Mouse (Mus musculus) stomach, embryonic 14.5 days (tissue): ENCODE results near the gene Luc7l3. TPM values are rescaled to one million over a fixed set of nuclear protein-coding genes. Genes with fewer than 3 reads are reported as not detected.
A peak's percentile ranks its signal among the peaks of the same experiment; 100 is the strongest.

Source experiments
- ATAC-seq: fragments of 200-750 bp; cut with Nextera tagmentation; 2 replicates; pipeline ENCODE4 v1.8.0; 2017; ENCODE audit warnings: low read depth, moderate TSS enrichment; ENCODE audit not compliant: insufficient number of reproducible peaks, insufficient read depth, low FRiP score
- H3K27ac ChIP-seq: fragments of 300-500 bp; sonication (generic); 2 replicates; pipeline ENCODE4 v1.5.1; 2014; ENCODE audit warnings: mild to moderate bottlenecking, low read length, moderate library complexity, mixed read lengths
- H3K27me3 ChIP-seq: fragments of 300-500 bp; sonication (generic); 2 replicates; pipeline ENCODE4 v1.6.1; 2014; ENCODE audit warnings: low read length, control low read depth, mixed read lengths; ENCODE audit not compliant: control insufficient read depth, insufficient read depth
- H3K36me3 ChIP-seq: fragments of 300-500 bp; sonication (generic); 2 replicates; pipeline ENCODE4 v1.6.1; 2014; ENCODE audit warnings: mild to moderate bottlenecking, control low read depth, low read length, moderate library complexity, mixed read lengths; ENCODE audit not compliant: control insufficient read depth, insufficient read depth
- H3K4me1 ChIP-seq: fragments of 300-500 bp; sonication (generic); 2 replicates; pipeline ENCODE4 v1.6.1; 2014; ENCODE audit warnings: low read length, control low read depth, mixed read lengths; ENCODE audit not compliant: control insufficient read depth, insufficient read depth
- H3K4me2 ChIP-seq: fragments of 300-500 bp; sonication (generic); replicated peaks from 2 replicates; pipeline ENCODE4 v1.6.1; 2014; ENCODE audit warnings: low read depth, low read length, control low read depth
- H3K4me3 ChIP-seq: fragments of 300-500 bp; sonication (generic); 2 replicates; pipeline ENCODE4 v1.5.1; 2014; ENCODE audit warnings: low read depth, low read length, control low read depth
- H3K9ac ChIP-seq: fragments of 300-500 bp; sonication (generic); replicated peaks from 2 replicates; pipeline ENCODE4 v1.6.1; 2014; ENCODE audit warnings: low read depth, mild to moderate bottlenecking, control low read depth, low read length, moderate library complexity, mixed read lengths
- H3K9me3 ChIP-seq: fragments of 300-500 bp; sonication (generic); 2 replicates; pipeline ENCODE4 v1.6.1; 2016; ENCODE audit warnings: low read depth, low read length, control low read depth; ENCODE audit not compliant: control insufficient read depth
- WGBS: fragments of 180-500 bp; shearing (Covaris S2); extraction: QIAGEN DNeasy Blood & Tissue Kit; methylation state at CpG from one replicate; pipeline ENCODE4 v1.1.7; 2014; 5-methylcytosine and 5-hydroxymethylcytosine counted together
- polyA plus RNA-seq: library from polyadenylated mRNA; unstranded; fragments of >200 nt; fragmentation: Nextera tagmentation; extraction: Ambion mirVana; gene quantifications from 2 replicates; pipeline ENCODE4 v1.2.1, GENCODE M21; 2014

The Luc7l3 gene
- polyA plus RNA-seq, 1 experiment from 2014 or later = 116 TPM

DNA sequence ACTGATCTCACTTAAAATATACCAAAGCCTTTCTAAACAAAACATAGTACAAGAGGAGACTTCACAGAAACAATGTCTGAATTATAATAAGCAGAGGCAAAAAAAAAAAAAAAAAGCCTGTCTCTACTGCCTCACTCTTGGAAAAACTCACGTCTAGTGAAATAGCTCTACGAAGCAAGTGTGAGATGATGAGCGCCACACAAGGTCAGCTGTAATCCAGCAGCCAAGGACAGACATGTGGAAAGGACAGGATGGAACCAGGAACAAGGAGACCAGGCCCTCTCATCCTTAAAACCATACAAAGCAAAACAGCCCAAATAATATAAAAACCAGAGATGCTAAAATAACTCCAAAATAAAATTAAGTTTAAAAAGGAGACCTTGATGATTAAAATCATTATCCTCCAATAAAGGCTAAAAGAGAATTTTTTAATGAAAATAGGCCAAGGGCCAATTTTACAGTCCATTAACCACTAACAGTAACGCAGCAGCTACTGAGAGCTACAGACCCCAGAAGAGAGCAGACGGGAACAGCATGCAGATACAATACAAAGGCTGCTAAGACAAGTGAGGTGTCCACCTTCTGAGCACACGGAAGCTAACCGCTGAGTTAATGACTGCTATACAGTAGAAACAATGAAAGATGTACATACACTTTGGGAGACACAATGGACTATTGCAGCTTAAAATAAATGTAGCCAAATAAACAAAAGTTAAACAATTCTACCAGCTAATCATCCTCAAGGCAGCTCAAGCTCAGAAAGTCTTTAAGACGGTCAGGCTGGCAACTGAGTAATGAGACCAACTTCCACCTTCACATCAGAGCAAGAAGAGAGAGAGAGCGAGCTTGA, 26.6 kb downstream of the Luc7l3 start:
- H3K4me3 ChIP-seq = no peak overlapping the region
- H3K36me3 ChIP-seq = peaks cover 92% of the 10 kb centered on the region
- no peaks in the 10 kb centered on the region for H3K27me3 ChIP-seq
- ATAC-seq = no peak
- H3K4me2 ChIP-seq = no peak overlapping the region
- no peak overlapping the region for H3K27ac ChIP-seq
- H3K9ac ChIP-seq = no peak overlapping the region
- no peaks in the 10 kb centered on the region for H3K9me3 ChIP-seq
- WGBS = 84% methylated on average over 9 of the region's 9 CpGs
- H3K4me1 ChIP-seq = no peaks in the 10 kb centered on the region

DNA sequence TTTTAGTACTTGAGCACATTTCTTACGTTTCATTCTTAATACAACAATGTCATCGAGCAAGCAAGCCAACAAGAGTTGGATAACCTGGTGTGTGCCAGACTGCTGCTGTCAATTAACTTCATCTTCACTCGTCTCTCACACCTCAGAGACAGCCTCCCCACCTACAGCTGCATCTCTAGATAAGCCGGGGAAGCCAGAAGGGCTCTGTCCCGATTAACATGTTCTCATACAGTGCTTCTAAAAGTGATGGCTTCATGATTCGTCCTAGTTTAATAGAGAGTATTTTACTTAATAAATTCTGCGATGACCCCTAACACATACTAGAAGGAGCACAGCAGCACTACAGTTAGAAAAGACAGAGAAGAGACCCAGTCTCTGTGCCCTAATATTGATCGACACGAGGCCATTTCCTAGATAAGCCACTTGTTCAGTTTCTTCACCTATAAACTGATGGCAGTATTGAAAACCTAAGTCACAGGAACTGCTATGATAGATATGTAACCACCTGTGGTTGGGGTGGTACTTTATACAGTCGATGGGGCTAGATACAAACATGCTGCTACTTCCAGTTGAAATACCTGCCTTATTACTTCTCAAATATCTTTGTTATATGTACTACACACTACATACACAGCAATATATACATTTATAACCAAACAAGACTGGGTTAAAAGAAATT, 31.6 kb downstream of the Luc7l3 start:
- H3K9ac ChIP-seq = no peak overlapping the region
- H3K4me1 ChIP-seq = no peaks in the 10 kb centered on the region
- ATAC-seq = no peak
- no peaks in the 10 kb centered on the region for H3K27me3 ChIP-seq
- WGBS = 91% methylated on average over 10 of the region's 10 CpGs
- no peak overlapping the region for H3K4me3 ChIP-seq
- peaks cover 86% of the 10 kb centered on the region for H3K36me3 ChIP-seq
- no peak overlapping the region for H3K4me2 ChIP-seq
- no peak overlapping the region for H3K27ac ChIP-seq
- no peaks in the 10 kb centered on the region for H3K9me3 ChIP-seq

DNA sequence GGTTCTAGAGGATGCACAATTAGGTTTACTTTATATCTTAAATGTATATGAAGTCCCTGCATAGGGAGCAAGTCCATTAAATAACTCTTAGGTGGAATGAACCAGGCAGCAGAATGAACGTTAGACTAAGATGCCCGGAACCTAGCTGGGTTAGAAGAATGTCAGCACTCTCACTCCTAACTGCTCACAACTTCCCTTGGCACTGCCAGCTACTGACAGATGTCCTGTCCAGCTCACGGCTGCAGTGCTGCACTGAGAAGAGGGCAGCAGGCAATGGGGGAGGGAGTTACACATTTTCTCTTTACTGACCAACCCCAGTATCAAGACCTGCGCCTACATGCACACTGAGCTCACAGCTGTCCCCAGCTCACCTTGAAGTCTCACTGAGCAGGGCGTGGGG, 34.7 kb downstream of the Luc7l3 start:
- Histone ChIP-seq H3K4me3 (no peak overlapping the region), H3K9me3 (no peaks in the 10 kb centered on the region), H3K9ac (no peak overlapping the region), H3K4me2 (no peak overlapping the region), H3K27ac (no peak overlapping the region), H3K36me3 (peaks cover 67% of the 10 kb centered on the region), H3K4me1 (no peaks in the 10 kb centered on the region), H3K27me3 (no peaks in the 10 kb centered on the region)
- 88% methylated on average over 5 of the region's 5 CpGs for WGBS
- ATAC-seq = no peak

DNA sequence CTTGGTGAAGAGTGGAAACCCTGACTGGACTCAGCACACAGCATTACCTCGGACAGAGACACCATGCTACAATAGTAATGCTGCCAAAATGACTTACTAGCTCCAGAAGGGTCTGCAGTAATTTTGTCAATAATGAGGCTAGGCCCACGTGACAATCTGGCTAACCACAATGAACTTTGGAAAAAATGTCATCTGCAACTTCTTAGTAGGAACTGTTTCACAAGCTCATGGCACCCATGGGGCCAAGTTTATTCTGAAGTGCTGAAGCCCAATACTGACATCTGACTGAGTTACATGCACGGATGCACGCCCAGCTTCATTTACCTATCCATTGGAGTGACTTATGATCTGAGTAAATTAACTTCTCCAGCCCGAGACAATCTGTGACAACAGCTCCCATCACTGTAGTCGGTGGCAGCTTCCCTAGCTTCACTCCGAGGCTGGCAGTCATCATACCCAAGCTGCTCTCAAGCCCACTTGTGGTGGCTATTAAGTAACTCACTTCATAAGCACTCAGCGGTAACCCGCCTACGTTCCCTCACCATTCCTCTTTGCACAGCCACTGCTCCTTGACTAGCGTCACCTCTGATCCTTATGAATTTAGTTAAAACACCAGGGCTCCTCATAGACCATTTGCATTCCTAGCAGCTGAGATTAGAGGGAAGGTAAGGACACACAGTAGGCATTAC, 35.8 kb downstream of the Luc7l3 start:
- H3K9ac ChIP-seq = no peak overlapping the region
- no peak overlapping the region for H3K4me2 ChIP-seq
- H3K27me3 ChIP-seq = no peaks in the 10 kb centered on the region
- WGBS = 90% methylated on average over 11 of the region's 11 CpGs
- ATAC-seq = no peak
- H3K27ac ChIP-seq = no peak overlapping the region
- peaks cover 58% of the 10 kb centered on the region for H3K36me3 ChIP-seq
- no peak overlapping the region for H3K4me3 ChIP-seq
- no peaks in the 10 kb centered on the region for H3K4me1 ChIP-seq
- no peaks in the 10 kb centered on the region for H3K9me3 ChIP-seq

DNA sequence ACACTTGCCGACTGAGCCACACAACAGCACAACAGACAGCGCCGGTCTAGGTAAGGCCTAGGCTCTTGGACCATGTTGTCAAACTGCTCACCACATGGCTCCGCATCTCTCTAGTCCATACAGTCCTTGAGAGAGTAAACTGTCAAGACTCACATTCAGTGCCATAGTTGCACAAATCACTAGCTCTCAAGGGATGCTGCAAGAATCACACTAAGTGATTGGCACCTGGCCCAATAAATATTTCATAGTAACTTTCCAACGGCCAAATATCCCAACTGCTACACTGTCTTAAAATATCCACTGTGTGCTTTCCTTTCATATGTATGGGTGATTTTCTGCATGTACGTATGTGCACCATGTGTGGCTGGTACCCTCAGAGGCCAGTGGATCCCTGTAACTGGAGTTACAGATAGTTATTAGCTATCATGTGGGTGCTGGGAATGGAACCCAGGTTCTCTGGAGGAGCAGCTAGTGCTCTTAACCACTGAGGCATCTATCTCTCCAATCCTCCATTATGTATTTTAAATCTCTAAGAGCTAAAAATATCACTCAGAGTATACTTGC, 38.2 kb downstream of the Luc7l3 start:
- H3K4me2 ChIP-seq = no peak overlapping the region
- no peak overlapping the region for H3K4me3 ChIP-seq
- no peaks in the 10 kb centered on the region for H3K9me3 ChIP-seq
- no peak for ATAC-seq
- H3K27me3 ChIP-seq = no peaks in the 10 kb centered on the region
- 90% methylated on average over 6 of the region's 6 CpGs for WGBS
- no peak overlapping the region for H3K9ac ChIP-seq
- no peak overlapping the region for H3K27ac ChIP-seq
- H3K36me3 ChIP-seq = peaks cover 36% of the 10 kb centered on the region
- H3K4me1 ChIP-seq = no peaks in the 10 kb centered on the region

DNA sequence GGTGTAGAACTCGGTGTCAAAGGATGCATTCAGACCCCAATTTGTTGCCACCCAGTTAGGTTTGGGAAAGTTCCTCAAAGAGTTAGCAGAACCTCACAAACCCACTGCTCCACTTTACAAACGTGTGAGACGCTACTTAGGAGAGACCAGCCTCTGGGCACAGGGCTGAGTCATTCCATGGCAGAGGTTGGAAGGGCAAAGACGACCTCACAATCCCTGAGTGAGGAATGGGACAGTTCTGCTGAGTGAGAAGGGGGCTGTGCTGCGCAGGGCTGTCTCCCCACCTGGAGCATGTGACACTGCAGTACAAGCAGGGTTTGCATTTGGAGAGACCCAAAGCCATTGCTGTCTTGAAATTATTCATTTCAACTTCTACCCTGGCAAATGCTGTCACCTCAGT, 39.5 kb downstream of the Luc7l3 start:
- Histone ChIP-seq H3K27ac (no peak overlapping the region), H3K4me1 (no peaks in the 10 kb centered on the region), H3K4me3 (no peak overlapping the region), H3K9ac (no peak overlapping the region), H3K27me3 (no peaks in the 10 kb centered on the region), H3K9me3 (no peaks in the 10 kb centered on the region), H3K36me3 (peaks cover 25% of the 10 kb centered on the region), H3K4me2 (no peak overlapping the region)
- WGBS = 58% methylated on average over 5 of the region's 5 CpGs
- ATAC-seq = no peak

DNA sequence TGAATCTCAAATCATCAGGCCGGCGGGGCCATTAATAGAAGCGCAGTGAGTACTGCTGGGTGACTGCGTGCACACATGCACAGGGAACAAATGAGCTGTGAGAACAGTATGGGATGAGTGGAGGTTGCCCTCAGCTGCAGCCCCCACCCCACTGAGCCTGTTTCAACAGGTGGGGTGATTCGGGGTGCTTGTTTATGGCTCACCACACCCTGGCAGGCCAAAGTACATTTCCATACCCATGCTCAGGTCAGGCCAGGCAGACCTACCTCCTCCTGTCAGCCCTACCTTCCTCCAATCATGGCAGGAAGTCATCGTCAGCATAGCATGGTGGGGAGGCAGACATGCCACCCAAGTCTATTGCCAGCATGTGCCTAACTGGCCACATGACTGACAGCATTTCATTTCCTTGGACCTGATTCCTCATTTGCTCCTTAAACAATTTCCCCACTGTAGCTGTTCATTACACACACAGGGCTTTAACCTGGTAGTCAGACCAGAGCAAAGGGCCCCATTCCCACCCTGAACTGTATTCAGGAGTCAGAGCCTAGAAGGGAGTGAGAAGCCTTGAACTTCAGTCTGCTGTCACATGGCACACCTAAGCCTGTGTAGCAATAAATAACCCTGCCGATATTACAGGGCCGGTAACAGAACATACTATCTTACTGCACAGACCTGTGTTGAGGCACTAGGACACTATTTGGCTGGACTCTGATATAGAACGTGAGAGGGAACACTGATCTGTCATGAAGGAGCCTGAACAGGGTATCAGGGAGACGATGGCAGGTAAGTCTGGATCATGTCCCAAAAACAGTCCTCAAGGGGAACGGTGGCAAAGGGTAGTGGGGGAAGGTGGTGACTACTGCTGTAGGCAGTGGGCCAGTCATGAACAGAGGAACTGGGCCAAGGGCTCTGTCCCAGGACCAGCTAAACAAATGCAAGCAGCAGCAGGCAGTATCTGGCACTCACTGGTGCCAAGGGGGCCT, 40.3 kb downstream of the Luc7l3 start, which contains the start of gene Gm21885:
Gene Gm21885 (plus strand): TSS at position 675 of the 983 bp plus-strand sequence.
- no peaks in the 10 kb centered on the region for H3K9me3 ChIP-seq
- no peak within 1 kb of the TSS for H3K4me3 ChIP-seq
- no peak within 1 kb of the TSS for H3K4me2 ChIP-seq
- H3K27me3 ChIP-seq = no peaks in the 10 kb centered on the region
- no peaks in the 10 kb centered on the region for H3K4me1 ChIP-seq
- peaks cover 20% of the 10 kb centered on the region for H3K36me3 ChIP-seq
- H3K27ac ChIP-seq = no peak within 1 kb of the TSS
- WGBS = 75% methylated on average over 11 of the region's 11 CpGs
- ATAC-seq = peak; percentile 37; the same call in 1 of the 2 replicates
- no peak within 1 kb of the TSS for H3K9ac ChIP-seq
